Mouse (Mus musculus): ENCODE measurements at regions not wholly inside any gene's neighbourhood (a gene's known extent, or its start where the extent isn't known, plus 50 kb on each side); places are given as distances from the start of the nearest gene placed in this dataset.

DNA sequence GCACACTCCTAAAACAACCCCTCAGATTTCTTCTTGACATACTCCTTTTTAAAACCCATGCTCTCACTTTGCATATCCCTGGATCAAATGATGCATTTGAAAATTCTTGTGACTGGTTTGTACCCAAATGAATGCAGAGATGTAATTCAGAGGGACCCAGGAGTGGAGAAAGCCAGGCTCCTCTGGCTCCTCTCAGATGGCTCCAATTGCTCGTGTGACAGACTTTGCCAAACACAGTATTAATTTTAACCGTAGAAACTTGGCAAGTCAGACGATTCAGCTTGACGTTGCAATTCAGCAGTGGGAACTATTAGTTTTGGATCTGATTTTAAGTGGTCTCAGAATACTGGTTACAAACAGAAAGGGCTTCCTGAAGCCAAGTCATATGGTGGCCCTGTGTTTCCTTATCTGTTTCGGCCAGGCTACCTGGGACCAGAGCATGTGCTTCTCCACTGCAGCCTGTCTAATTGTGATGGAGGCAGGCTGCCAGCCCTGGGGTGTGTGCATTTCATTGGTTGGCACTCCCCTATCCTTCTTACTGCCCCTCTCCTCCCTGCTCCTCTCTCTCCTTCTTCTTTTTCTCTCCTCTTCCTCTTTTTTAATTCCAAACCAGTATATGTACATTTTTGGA is 81.9 kb upstream of the Klf12 start:
- TF ChIP-seq CTCF (IDR thresholded peaks at IDR 0.05) (no peak), EP300 (IDR thresholded peaks at IDR 0.05; ENCODE audit: insufficient read depth, low read depth, low read length) (no peak), POLR2A (IDR thresholded peaks at IDR 0.05; ENCODE audit: insufficient read depth, low read depth, low read length) (no peak)

All from heart, adult 2 months (tissue).